Mouse (Mus musculus): ENCODE data around the gene Nbea. TPM values are rescaled to one million over a fixed set of nuclear protein-coding genes. Genes with fewer than 3 reads are reported as not detected.

The Nbea gene
- total and polyA plus RNA-seq, 2 experiments from 2014 or later = 6.0 to 17.3 TPM

DNA sequence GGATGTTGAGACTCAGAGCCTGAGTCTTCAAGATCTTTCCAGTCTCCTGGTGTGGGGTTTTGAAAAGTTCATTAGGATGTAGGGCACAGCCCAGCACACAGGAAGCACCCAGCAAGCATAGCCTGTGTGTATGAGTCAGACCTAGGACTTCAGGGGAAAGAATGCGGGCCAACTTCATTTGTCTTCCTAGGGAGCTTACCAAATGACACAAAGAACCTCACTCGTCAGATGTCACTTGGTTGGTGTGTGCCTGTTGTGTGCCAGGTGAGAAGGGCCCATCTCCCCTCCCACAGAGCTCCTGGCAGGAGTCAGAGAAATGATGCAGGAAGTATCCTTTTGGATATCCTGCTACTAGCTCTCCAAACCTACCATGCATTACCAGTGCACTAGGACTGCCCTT lies 593.2 kb downstream of the Nbea start:
- Histone ChIP-seq H3K4me1 (ENCODE audit: control insufficient read depth, insufficient read depth) (no peaks in the 10 kb centered on the region), H3K36me3 (replicated peaks; ENCODE audit: control insufficient read depth, insufficient read depth, low read length) (no peaks in the 10 kb centered on the region), H3K27ac (ENCODE audit: low read depth) (no peak overlapping the region), H3K4me2 (ENCODE audit: low read depth, low read length) (no peak overlapping the region), H3K4me3 (ENCODE audit: low read depth, low read length) (no peak overlapping the region), H3K9ac (replicated peaks; ENCODE audit: low read depth, low read length) (no peak overlapping the region), H3K27me3 (ENCODE audit: control insufficient read depth, insufficient read depth, low read length) (no peaks in the 10 kb centered on the region), H3K9me3 (replicated peaks; ENCODE audit: control insufficient read depth, low read length) (no peaks in the 10 kb centered on the region)
- WGBS = 54% methylated on average over 2 of the region's 2 CpGs
- TF ChIP-seq EP300 (IDR thresholded peaks at IDR 0.05; ENCODE audit: low read depth) (no peak), CTCF (IDR thresholded peaks at IDR 0.05; ENCODE audit: low read depth) (no peak)
- DNase-seq (ENCODE audit: low spot score) (no peak), ATAC-seq (ENCODE audit: insufficient read depth, low read depth) (no peak)

DNA sequence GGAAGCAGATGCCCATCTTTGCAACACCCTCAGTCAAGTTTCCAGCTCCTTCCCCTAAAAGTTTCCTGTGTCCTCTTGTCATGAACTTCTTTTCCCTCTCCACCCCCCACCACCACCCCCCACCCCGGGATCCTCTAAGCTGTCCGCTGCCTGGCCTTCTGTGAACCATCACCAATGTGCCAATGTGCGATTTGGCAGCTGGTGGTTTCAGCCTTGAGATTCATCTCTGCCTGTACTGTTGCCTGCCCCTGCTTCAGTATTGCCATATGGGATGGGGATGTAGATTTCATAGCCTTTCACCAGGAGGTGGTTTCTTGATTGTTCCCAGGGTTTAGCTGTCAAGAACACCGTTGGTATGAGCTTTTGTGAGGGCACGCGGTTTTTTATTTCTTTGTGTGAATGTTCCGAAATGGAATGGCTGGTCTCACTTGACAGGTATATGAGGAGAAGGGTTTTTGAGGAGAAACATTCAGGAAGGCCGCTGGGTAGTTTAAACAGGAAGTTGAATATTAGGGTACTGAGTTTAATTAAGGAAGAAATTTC lies 594.0 kb downstream of the Nbea start:
- no peak overlapping the region for H3K4me3 ChIP-seq (ENCODE audit: low read depth, low read length)
- no peak overlapping the region for H3K4me2 ChIP-seq (ENCODE audit: low read depth, low read length)
- H3K27ac ChIP-seq (ENCODE audit: low read depth) = no peak overlapping the region
- TF ChIP-seq CTCF (IDR thresholded peaks at IDR 0.05; ENCODE audit: low read depth) (no peak), EP300 (IDR thresholded peaks at IDR 0.05; ENCODE audit: low read depth) (no peak)
- no peaks in the 10 kb centered on the region for H3K27me3 ChIP-seq (ENCODE audit: control insufficient read depth, insufficient read depth, low read length)
- no peak overlapping the region for H3K9ac ChIP-seq (replicated peaks; ENCODE audit: low read depth, low read length)
- DNase-seq (ENCODE audit: low spot score) (no peak), ATAC-seq (ENCODE audit: insufficient read depth, low read depth) (no peak)
- 78% methylated on average over 8 of the region's 8 CpGs for WGBS
- H3K4me1 ChIP-seq (ENCODE audit: control insufficient read depth, insufficient read depth) = no peaks in the 10 kb centered on the region
- no peaks in the 10 kb centered on the region for H3K9me3 ChIP-seq (replicated peaks; ENCODE audit: control insufficient read depth, low read length)
- no peaks in the 10 kb centered on the region for H3K36me3 ChIP-seq (replicated peaks; ENCODE audit: control insufficient read depth, insufficient read depth, low read length)

DNA sequence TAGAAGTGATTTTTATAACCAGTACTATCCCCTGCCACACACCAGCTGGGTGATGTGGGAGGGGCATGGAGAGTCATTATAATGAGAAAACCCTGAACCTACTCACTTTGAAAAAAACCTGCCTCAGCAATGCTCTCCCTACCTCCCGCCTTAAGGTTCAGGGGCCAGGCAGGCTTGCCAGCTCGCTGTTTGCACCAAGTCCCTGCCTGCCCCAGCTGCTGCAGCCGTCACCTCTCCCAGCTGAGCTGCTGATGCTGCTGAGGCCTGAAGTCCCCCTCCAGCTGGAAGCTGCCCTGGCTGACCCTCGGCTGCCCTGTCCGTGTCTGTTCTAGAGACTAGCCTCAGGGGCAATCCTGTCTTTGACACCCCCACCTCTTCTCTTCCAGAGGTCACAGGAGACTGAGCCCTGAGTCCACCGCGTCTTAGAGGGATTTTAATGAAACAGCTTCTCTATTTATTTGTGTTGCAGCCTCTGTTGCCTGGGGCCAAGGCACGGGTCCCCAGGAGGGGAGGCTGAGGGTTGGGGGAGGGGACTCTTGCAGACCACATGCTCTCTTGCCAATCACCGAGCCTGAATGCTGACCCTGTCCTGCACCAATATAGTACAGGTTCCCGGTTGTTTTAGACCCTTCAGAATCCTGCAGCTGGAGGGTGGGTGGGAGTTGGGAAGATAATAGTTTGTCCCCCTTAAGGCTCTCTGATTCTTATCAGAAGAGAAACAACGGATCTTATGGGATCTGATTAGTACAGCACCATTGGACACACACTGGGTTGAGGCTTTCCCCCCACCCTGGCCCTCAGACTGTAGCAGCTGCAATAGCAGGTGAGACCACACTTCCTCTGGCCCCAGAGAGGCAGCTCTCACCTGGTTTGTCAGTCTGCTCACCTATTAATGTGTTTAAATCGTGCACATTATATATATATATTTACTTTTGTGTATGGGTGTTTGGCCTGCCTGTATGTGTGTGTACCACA lies 595.2 kb downstream of the Nbea start:
- Histone ChIP-seq H3K4me3 (ENCODE audit: low read depth, low read length) (no peak overlapping the region), H3K9ac (replicated peaks; ENCODE audit: low read depth, low read length) (no peak overlapping the region), H3K4me2 (ENCODE audit: low read depth, low read length) (no peak overlapping the region), H3K9me3 (replicated peaks; ENCODE audit: control insufficient read depth, low read length) (no peaks in the 10 kb centered on the region), H3K27me3 (ENCODE audit: control insufficient read depth, insufficient read depth, low read length) (no peaks in the 10 kb centered on the region), H3K36me3 (replicated peaks; ENCODE audit: control insufficient read depth, insufficient read depth, low read length) (no peaks in the 10 kb centered on the region), H3K27ac (ENCODE audit: low read depth) (no peak overlapping the region), H3K4me1 (ENCODE audit: control insufficient read depth, insufficient read depth) (no peaks in the 10 kb centered on the region)
- peak; percentile 39; the same call in 1 of the 2 replicates for ATAC-seq (ENCODE audit: insufficient read depth, low read depth)
- 27% methylated on average over 12 of the region's 12 CpGs for WGBS
- no peak for DNase-seq (ENCODE audit: low spot score)
- TF ChIP-seq EP300 (IDR thresholded peaks at IDR 0.05; ENCODE audit: low read depth) (no peak), CTCF (IDR thresholded peaks at IDR 0.05; ENCODE audit: low read depth) (no peak)

DNA sequence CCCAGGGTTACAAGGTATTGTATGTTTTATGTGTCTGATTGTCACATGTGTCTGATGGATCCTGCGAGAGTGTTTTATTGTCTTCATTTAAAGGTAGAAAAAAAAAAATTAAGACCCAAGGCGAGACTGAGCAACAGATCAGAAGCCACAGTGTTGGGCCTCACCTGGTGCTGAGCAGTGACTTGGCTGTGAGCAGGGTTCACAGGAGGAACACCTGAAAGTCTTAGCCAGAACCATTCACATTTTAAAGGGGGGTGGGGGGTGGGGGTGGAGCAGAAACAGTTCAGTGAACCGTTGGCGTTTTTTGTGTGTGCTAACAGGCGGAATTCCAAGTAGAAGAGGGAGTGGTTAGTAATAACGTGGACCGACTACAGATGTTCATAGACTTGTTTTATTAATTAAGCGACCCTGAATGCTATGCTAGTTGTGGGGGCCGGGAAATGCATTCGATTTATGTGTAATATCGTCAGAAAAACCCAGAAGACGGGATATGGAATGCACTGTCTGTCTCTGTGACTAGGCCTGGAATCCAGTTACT lies 596.0 kb downstream of the Nbea start:
- no peak for TF ChIP-seq CTCF (IDR thresholded peaks at IDR 0.05; ENCODE audit: low read depth)
- no peak for TF ChIP-seq EP300 (IDR thresholded peaks at IDR 0.05; ENCODE audit: low read depth)
- no peaks in the 10 kb centered on the region for H3K36me3 ChIP-seq (replicated peaks; ENCODE audit: control insufficient read depth, insufficient read depth, low read length)
- 61% methylated on average over 12 of the region's 12 CpGs for WGBS

More for the DNA sequence above, 596.0 kb downstream of the Nbea start:
- Histone ChIP-seq H3K4me1 (ENCODE audit: control insufficient read depth, insufficient read depth) (no peaks in the 10 kb centered on the region), H3K9ac (replicated peaks; ENCODE audit: low read depth, low read length) (no peak overlapping the region), H3K4me3 (ENCODE audit: low read depth, low read length) (no peak overlapping the region), H3K27ac (ENCODE audit: low read depth) (no peak overlapping the region), H3K9me3 (replicated peaks; ENCODE audit: control insufficient read depth, low read length) (no peaks in the 10 kb centered on the region), H3K27me3 (ENCODE audit: control insufficient read depth, insufficient read depth, low read length) (no peaks in the 10 kb centered on the region), H3K4me2 (ENCODE audit: low read depth, low read length) (no peak overlapping the region)
- ATAC-seq (ENCODE audit: insufficient read depth, low read depth) = no peak
- DNase-seq (ENCODE audit: low spot score) = no peak

Measured in heart, postnatal 0 days (tissue).